ENCODE assay signal across 30 mouse cellular contexts in genomic region chr14:73467697-73468096, GRCm38 (mm10). TPM values are rescaled to one million over a fixed set of nuclear protein-coding genes. Genes with fewer than 3 reads are reported as not detected.
DNase-seq lines count a peak whose midpoint lies in the region; ATAC-seq and TF ChIP-seq lines count a peak whose summit lies in the region.
"Had no signal": no experiment of that assay in that cellular context is flagged by ENCODE, and none has a peak within 500 bp of the region (broad histone marks: within the 10 kb centered on the region; RNA-seq: fewer than 3 reads in every experiment).

No protein-coding gene starts in this region.

- no peak for ATAC-seq in cerebellum, adult (ENCODE audit: insufficient number of reproducible peaks, low FRiP score, low TSS enrichment)
- no peak for ATAC-seq in kidney, embryonic 16.5 days (ENCODE audit: low FRiP score, low TSS enrichment)
- ATAC-seq in liver, embryonic 12.5 days: no peak
- ATAC-seq in liver, postnatal 0 days: peak; percentile 81
- ATAC-seq: activated CD4-positive, CD25-positive, alpha-beta regulatory T cell, adult 4 months; lung, postnatal 0 days; midbrain, embryonic 13.5 days had no signal

- H3K4me2 ChIP-seq in kidney, embryonic 16.5 days (replicated peaks; ENCODE audit: low read depth, low read length): no peak overlapping the region
- H3K4me2 ChIP-seq in liver, embryonic 12.5 days: no peak overlapping the region
- H3K4me2 ChIP-seq in liver, postnatal 0 days (ENCODE audit: low read depth, low read length): no peak overlapping the region
- H3K4me2 ChIP-seq: embryonic facial prominence, embryonic 15.5 days; forebrain, embryonic 12.5 days; heart, embryonic 13.5 days; hindbrain, embryonic 14.5 days; limb, embryonic 13.5 days; midbrain, embryonic 13.5 days; neural tube, embryonic 13.5 days had no signal

- DNase-seq in cerebellum, adult 11 months: peak; percentile 34
- DNase-seq in kidney, adult 2 months: peak; percentile 64
- DNase-seq in liver, adult 2 months (ENCODE audit: extremely low read depth, low read depth, low spot score): peak; percentile 49
- no peak for DNase-seq in liver, postnatal 0 days
- no peak for DNase-seq in ovary, postnatal 10 days (ENCODE audit: low spot score)
- DNase-seq: adrenal gland, adult 2 months; adrenal gland, postnatal 36 days; gastrocnemius, postnatal 10 days; heart, postnatal 10 days; lung, adult 18-20 months; lung, postnatal 4 days; thymus, adult 2 months; thymus, postnatal 36 days had no signal

- no peak for TF ChIP-seq POLR2A in kidney, adult 2 months (IDR thresholded peaks at IDR 0.05; ENCODE audit: low read depth, low read length)
- no peak for TF ChIP-seq POLR2A in liver, adult 2 months (IDR thresholded peaks at IDR 0.05; ENCODE audit: extremely low read depth, insufficient read depth, low read length)

- no peak overlapping the region for H3K4me3 ChIP-seq in kidney, adult 2 months (ENCODE audit: insufficient read depth, low read depth, low read length)
- H3K4me3 ChIP-seq in kidney, embryonic 16.5 days (ENCODE audit: low read length): no peak overlapping the region
- H3K4me3 ChIP-seq in liver, adult 2 months (ENCODE audit: insufficient read depth, low read depth, low read length): no peak overlapping the region
- H3K4me3 ChIP-seq in liver, embryonic 12.5 days: no peak overlapping the region
- no peak overlapping the region for H3K4me3 ChIP-seq in liver, postnatal 0 days (ENCODE audit: low read depth, low read length)
- H3K4me3 ChIP-seq: embryonic facial prominence, embryonic 10.5 days; embryonic facial prominence, embryonic 15.5 days; forebrain, embryonic 12.5 days; heart, embryonic 13.5 days; layer of hippocampus, adult 2 months; left cerebral cortex, adult 2 months; limb, embryonic 13.5 days; megakaryocyte, embryonic 14.5 days; midbrain, embryonic 13.5 days; neural tube, embryonic 13.5 days had no signal

- no peak overlapping the region for H3K27ac ChIP-seq in kidney, adult 2 months (ENCODE audit: insufficient read depth, low read depth, low read length)
- H3K27ac ChIP-seq in kidney, embryonic 16.5 days (ENCODE audit: low read length): no peak overlapping the region
- no peak overlapping the region for H3K27ac ChIP-seq in liver, adult 2 months (replicated peaks; ENCODE audit: insufficient read depth, low read depth, low read length)
- no peak overlapping the region for H3K27ac ChIP-seq in liver, embryonic 12.5 days
- H3K27ac ChIP-seq in liver, postnatal 0 days (ENCODE audit: low read depth): peak overlapping the region; percentile 34; the same call in 1 of the 2 replicates
- H3K27ac ChIP-seq: embryonic facial prominence, embryonic 10.5 days; embryonic facial prominence, embryonic 15.5 days; forebrain, embryonic 12.5 days; heart, embryonic 13.5 days; hindbrain, embryonic 14.5 days; layer of hippocampus, adult 2 months; left cerebral cortex, adult 2 months; limb, embryonic 13.5 days; midbrain, embryonic 13.5 days; neural tube, embryonic 13.5 days had no signal

- WGBS in kidney, adult 2 months: 35% methylated on average over 6 of the region's 6 CpGs
- WGBS in kidney, embryonic 16.5 days: 63% methylated on average over 6 of the region's 6 CpGs
- WGBS in liver, adult 2 months: 28% methylated on average over 6 of the region's 6 CpGs
- WGBS in liver, embryonic 12.5 days (ENCODE audit: insufficient replicate concordance): 66% methylated on average over 6 of the region's 6 CpGs
- 53% methylated on average over 6 of the region's 6 CpGs for WGBS in liver, postnatal 0 days (ENCODE audit: insufficient replicate concordance)

- H3K9ac ChIP-seq in kidney, embryonic 16.5 days (replicated peaks; ENCODE audit: low read length): no peak overlapping the region
- H3K9ac ChIP-seq in liver, adult 2 months (ENCODE audit: low read depth, low read length): no peak overlapping the region
- no peak overlapping the region for H3K9ac ChIP-seq in liver, embryonic 12.5 days
- H3K9ac ChIP-seq in liver, postnatal 0 days (replicated peaks): no peak overlapping the region
- H3K9ac ChIP-seq: embryonic facial prominence, embryonic 15.5 days; forebrain, embryonic 12.5 days; heart, embryonic 13.5 days; hindbrain, embryonic 14.5 days; limb, embryonic 13.5 days; midbrain, embryonic 13.5 days; neural tube, embryonic 13.5 days had no signal

- no peaks in the 10 kb centered on the region for H3K36me3 ChIP-seq in kidney, adult 2 months (ENCODE audit: control insufficient read depth, insufficient read depth, low read length)
- H3K36me3 ChIP-seq in kidney, embryonic 16.5 days (ENCODE audit: insufficient read depth, low read length): no peaks in the 10 kb centered on the region
- H3K36me3 ChIP-seq in liver, adult 2 months (ENCODE audit: control insufficient read depth, insufficient read depth, low read length): no peaks in the 10 kb centered on the region
- no peaks in the 10 kb centered on the region for H3K36me3 ChIP-seq in liver, embryonic 12.5 days
- H3K36me3 ChIP-seq in liver, postnatal 0 days (replicated peaks; ENCODE audit: insufficient read depth, low read length): no peaks in the 10 kb centered on the region
- H3K36me3 ChIP-seq: embryonic facial prominence, embryonic 10.5 days; embryonic facial prominence, embryonic 15.5 days; forebrain, embryonic 12.5 days; heart, embryonic 13.5 days; limb, embryonic 13.5 days; midbrain, embryonic 13.5 days; neural tube, embryonic 13.5 days had no signal

- no peak for TF ChIP-seq CTCF in kidney, adult 2 months (conservative IDR thresholded peaks at IDR 0.05; ENCODE audit: insufficient read depth, insufficient read length, low read depth, low read length)
- TF ChIP-seq CTCF in liver, adult 2 months (IDR thresholded peaks at IDR 0.05; ENCODE audit: low read depth, low read length): no peak
- TF ChIP-seq CTCF in liver, postnatal 0 days (IDR thresholded peaks at IDR 0.05; ENCODE audit: low read depth): no peak

- H3K4me1 ChIP-seq in kidney, adult 2 months (ENCODE audit: control insufficient read depth, insufficient read depth, low read length): no peaks in the 10 kb centered on the region; the same call in 1 of the 2 replicates
- H3K4me1 ChIP-seq in kidney, embryonic 16.5 days (ENCODE audit: insufficient read depth, low read length): peaks cover 7% of the 10 kb centered on the region; the same call in 1 of the 2 replicates
- H3K4me1 ChIP-seq in liver, adult 2 months (ENCODE audit: control insufficient read depth, insufficient read depth, low read length): no peaks in the 10 kb centered on the region
- no peaks in the 10 kb centered on the region for H3K4me1 ChIP-seq in liver, embryonic 12.5 days
- H3K4me1 ChIP-seq in liver, postnatal 0 days (ENCODE audit: insufficient read depth): 0 out of 2 replicates have a peak, but pooled peaks cover 4% of the 10 kb centered on the region
- H3K4me1 ChIP-seq: embryonic facial prominence, embryonic 15.5 days; heart, embryonic 13.5 days had no signal

- no peak for TF ChIP-seq EP300 in liver, postnatal 0 days (IDR thresholded peaks at IDR 0.05; ENCODE audit: low read depth)

- H3K79me2 ChIP-seq in liver, adult 2 months (ENCODE audit: control insufficient read depth, insufficient read depth, low read length): no peaks in the 10 kb centered on the region

- no peaks in the 10 kb centered on the region for H3K9me3 ChIP-seq in kidney, embryonic 16.5 days (ENCODE audit: low read length)
- H3K9me3 ChIP-seq in liver, embryonic 12.5 days (replicated peaks): no peaks in the 10 kb centered on the region
- H3K9me3 ChIP-seq in liver, postnatal 0 days (ENCODE audit: low read length): no peaks in the 10 kb centered on the region
- H3K9me3 ChIP-seq: embryonic facial prominence, embryonic 10.5 days; embryonic facial prominence, embryonic 15.5 days; forebrain, embryonic 12.5 days; heart, embryonic 13.5 days; limb, embryonic 13.5 days; megakaryocyte, embryonic 14.5 days; midbrain, embryonic 13.5 days; neural tube, embryonic 13.5 days had no signal

- no peaks in the 10 kb centered on the region for H3K27me3 ChIP-seq in kidney, adult 2 months (replicated peaks; ENCODE audit: control insufficient read depth, insufficient read depth, low read length)
- H3K27me3 ChIP-seq in kidney, embryonic 16.5 days (ENCODE audit: insufficient read depth, low read length): no peaks in the 10 kb centered on the region
- H3K27me3 ChIP-seq in liver, adult 2 months (ENCODE audit: control insufficient read depth, insufficient read depth, low read length): no peaks in the 10 kb centered on the region
- H3K27me3 ChIP-seq in liver, embryonic 12.5 days (replicated peaks): no peaks in the 10 kb centered on the region
- H3K27me3 ChIP-seq in liver, postnatal 0 days (ENCODE audit: insufficient read depth, low read length): no peaks in the 10 kb centered on the region
- H3K27me3 ChIP-seq: CH12.LX; embryonic facial prominence, embryonic 15.5 days; forebrain, embryonic 12.5 days; heart, embryonic 13.5 days; limb, embryonic 13.5 days; midbrain, embryonic 13.5 days; neural tube, embryonic 13.5 days had no signal

RNA-seq across cellular contexts. Expression of gene Med4, which starts 42.1 kb away (rescaled TPM):
- polyA plus RNA-seq in kidney, adult 2 months (2012; rRNA removed): 11.8 and 13.6 TPM in 2 replicates
- polyA plus RNA-seq in kidney, embryonic 16.5 days (2015; fragmentation: Nextera tagmentation; extraction: Ambion mirVana): 93.2 and 94.5 TPM in 2 replicates
- 10.1 and 11.2 TPM in 2 replicates for total RNA-seq in liver, adult 2 months (2014; rRNA removed)
- 6.1 and 6.3 TPM in 2 replicates for polyA plus RNA-seq in liver, adult 2 months (2012; rRNA removed)
- polyA plus RNA-seq in liver, embryonic 12.5 days (2016; fragmentation: Nextera tagmentation; extraction: Ambion mirVana): 43.0 and 45.1 TPM in 2 replicates
- polyA plus RNA-seq in liver, postnatal 0 days (2015; fragmentation: Nextera tagmentation; extraction: Ambion mirVana): 18.7 and 20.4 TPM in 2 replicates

RNA-seq across cellular contexts. Expression of gene Sucla2, which starts 57.4 kb away (rescaled TPM):
- 34.9 and 55.4 TPM in 2 replicates for polyA plus RNA-seq in kidney, adult 2 months (2012; rRNA removed)
- 128 and 139 TPM in 2 replicates for polyA plus RNA-seq in kidney, embryonic 16.5 days (2015; fragmentation: Nextera tagmentation; extraction: Ambion mirVana)
- total RNA-seq in liver, adult 2 months (2014; rRNA removed): 137 and 183 TPM in 2 replicates
- 36.5 and 38.1 TPM in 2 replicates for polyA plus RNA-seq in liver, adult 2 months (2012; rRNA removed)
- polyA plus RNA-seq in liver, embryonic 12.5 days (2016; fragmentation: Nextera tagmentation; extraction: Ambion mirVana): 62.5 and 65.1 TPM in 2 replicates
- 99.7 and 102 TPM in 2 replicates for polyA plus RNA-seq in liver, postnatal 0 days (2015; fragmentation: Nextera tagmentation; extraction: Ambion mirVana)

Comparison
In these comparisons a context has a peak if more than half of its experiments do, and no peak if none do; other contexts are left out.
1. DNase-seq: peak in cerebellum, adult 11 months (single experiment), kidney, adult 2 months (single experiment) and liver, adult 2 months (single experiment); none in liver, postnatal 0 days (single experiment) and ovary, postnatal 10 days (single experiment).